Mouse (Mus musculus): Measurements from ENCODE around the gene Rbp7.

DNA sequence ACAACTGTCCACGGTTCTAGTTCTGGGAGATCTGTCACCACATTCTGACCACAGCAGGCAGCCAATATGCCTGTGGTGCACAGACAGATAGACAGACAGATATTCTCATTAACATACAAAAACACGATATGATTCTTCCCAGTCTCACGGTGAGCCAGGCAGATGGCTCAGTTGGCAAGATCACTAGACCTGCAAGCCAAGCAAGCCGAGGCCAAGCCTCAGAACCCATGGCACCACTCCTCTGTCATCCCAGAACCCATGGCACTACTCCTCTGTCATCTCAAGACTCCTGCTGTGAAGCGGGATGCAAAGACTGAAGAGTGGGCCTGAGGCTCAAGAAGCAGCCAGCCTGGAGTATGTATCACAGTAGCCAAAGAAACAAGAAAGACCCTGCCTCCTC lies 25.2 kb downstream of the Rbp7 start:
- no peak for TF ChIP-seq POLR2A (IDR thresholded peaks at IDR 0.05; ENCODE audit: extremely low read depth, insufficient read depth, low read length)
- TF ChIP-seq CTCF (IDR thresholded peaks at IDR 0.05; ENCODE audit: low read depth, low read length), result no peak

Data from liver, adult 2 months (tissue).